Mouse (Mus musculus) lung, embryonic 16.5 days (tissue): ENCODE measurements around the gene Gzmc. TPM values are rescaled to one million over a fixed set of nuclear protein-coding genes. Genes with fewer than 3 reads are reported as not detected.
"Not testable (repeated sequence)": the region's sequence is repeated elsewhere in the genome, so short reads cannot be mapped to it uniquely, and the experiment has no call there.

Experiments used
- ATAC-seq: fragments of 200-750 bp; cut with Nextera tagmentation; 2 replicates; pipeline ENCODE4 v1.8.0; 2017; ENCODE audit warnings: low read depth, mild to moderate bottlenecking, moderate library complexity
- H3K27ac ChIP-seq: fragments of 300-500 bp; sonication (generic); 2 replicates; pipeline ENCODE4 v1.5.1; 2014; ENCODE audit warnings: mild to moderate bottlenecking, control low read depth, low read length
- H3K27me3 ChIP-seq: fragments of 300-500 bp; sonication (generic); 2 replicates; pipeline ENCODE4 v1.6.1; 2014; ENCODE audit warnings: low read depth, low read length, mixed read lengths; ENCODE audit not compliant: control insufficient read depth, insufficient read depth
- H3K36me3 ChIP-seq: fragments of 300-500 bp; sonication (generic); 2 replicates; pipeline ENCODE4 v1.6.1; 2014; ENCODE audit warnings: low read length; ENCODE audit not compliant: control insufficient read depth, insufficient read depth
- H3K4me1 ChIP-seq: fragments of 300-500 bp; sonication (generic); replicated peaks from 2 replicates; pipeline ENCODE4 v1.6.1; 2014; ENCODE audit warnings: low read length, mixed read lengths; ENCODE audit not compliant: control insufficient read depth, insufficient read depth
- H3K4me2 ChIP-seq: fragments of 300-500 bp; sonication (generic); 2 replicates; pipeline ENCODE4 v1.6.1; 2014; ENCODE audit warnings: low read depth, low read length, control low read depth
- H3K4me3 ChIP-seq: fragments of 300-500 bp; sonication (generic); 2 replicates; pipeline ENCODE4 v1.5.1; 2014; ENCODE audit warnings: mild to moderate bottlenecking, low read length, control low read depth
- H3K9ac ChIP-seq: fragments of 300-500 bp; sonication (generic); 2 replicates; pipeline ENCODE4 v1.6.1; 2014; ENCODE audit warnings: low read length, control low read depth
- H3K9me3 ChIP-seq: fragments of 300-500 bp; sonication (generic); 2 replicates; pipeline ENCODE4 v1.6.1; 2016; ENCODE audit warnings: low read length; ENCODE audit not compliant: control insufficient read depth
- WGBS: fragments of 180-500 bp; shearing (Covaris S2); extraction: QIAGEN DNeasy Blood & Tissue Kit; methylation state at CpG from one replicate; pipeline ENCODE4 v1.1.7; 2014; 5-methylcytosine and 5-hydroxymethylcytosine counted together
- polyA plus RNA-seq: library from polyadenylated mRNA; unstranded; fragments of >200 nt; fragmentation: Nextera tagmentation; extraction: Ambion mirVana; gene quantifications from 2 replicates; pipeline ENCODE4 v1.2.1, GENCODE M21; 2015

Gene Gzmc
- not detected in 2 replicates for polyA plus RNA-seq

DNA sequence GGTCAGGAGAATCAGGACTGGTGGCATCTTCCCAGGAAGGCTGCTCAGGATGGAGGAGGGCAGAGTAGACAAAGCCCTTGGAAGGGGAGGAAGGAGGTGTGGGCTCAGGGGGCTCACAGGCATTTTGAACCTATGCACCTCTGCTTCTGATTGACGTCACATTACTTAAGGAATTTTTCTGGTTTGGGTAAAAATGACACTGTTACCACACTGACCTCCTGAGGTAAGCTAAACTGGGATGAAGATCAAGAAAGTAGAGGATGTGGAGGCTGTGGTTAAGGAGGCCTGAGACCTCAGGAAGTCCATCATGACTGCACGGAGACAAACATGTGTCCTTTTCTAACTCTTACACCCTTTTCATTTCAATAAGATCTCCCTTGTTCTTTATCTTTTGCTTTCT, at the start of gene Gzmc:
TSS of gene Gzmc (minus strand) at position 101 of the 400 bp plus-strand sequence.
- Histone ChIP-seq H3K4me1 (no peaks in the 10 kb centered on the region), H3K9me3 (no peaks in the 10 kb centered on the region), H3K9ac (no peak within 1 kb of the TSS), H3K27ac (no peak within 1 kb of the TSS), H3K4me2 (no peak within 1 kb of the TSS), H3K4me3 (no peak within 1 kb of the TSS), H3K27me3 (no peaks in the 10 kb centered on the region), H3K36me3 (no peaks in the 10 kb centered on the region)
- WGBS: 67% methylated on average over 2 of the region's 2 CpGs
- ATAC-seq: no peak

DNA sequence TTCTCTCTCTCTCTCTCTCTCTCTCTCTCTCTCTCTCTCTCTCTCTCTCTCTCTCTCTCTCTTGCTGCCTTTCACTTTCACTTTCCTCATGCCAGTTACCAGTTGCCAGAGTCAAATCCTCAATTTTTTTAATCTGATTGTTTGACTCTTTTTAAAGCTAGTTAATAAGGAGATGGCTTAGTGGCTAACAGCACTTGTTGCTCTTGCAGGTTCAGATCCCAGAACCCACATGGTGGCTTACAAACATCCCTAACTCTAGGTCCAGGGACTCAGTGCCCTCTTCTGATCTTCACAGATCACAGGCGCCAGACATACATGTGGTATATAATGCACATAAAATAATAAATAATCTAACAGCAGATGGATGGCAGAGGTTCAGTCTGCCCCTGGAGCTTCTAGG, 49.4 kb upstream of the Gzmc start:
- H3K4me3 ChIP-seq: no peak overlapping the region
- no peaks in the 10 kb centered on the region for H3K9me3 ChIP-seq
- no peaks in the 10 kb centered on the region for H3K36me3 ChIP-seq
- H3K27me3 ChIP-seq: no peaks in the 10 kb centered on the region
- H3K9ac ChIP-seq: no peak overlapping the region
- H3K4me1 ChIP-seq: no peaks in the 10 kb centered on the region
- H3K27ac ChIP-seq: no peak overlapping the region
- H3K4me2 ChIP-seq: no peak overlapping the region
- no peak for ATAC-seq
- WGBS: 69% methylated on average over 1 of the region's 1 CpGs

DNA sequence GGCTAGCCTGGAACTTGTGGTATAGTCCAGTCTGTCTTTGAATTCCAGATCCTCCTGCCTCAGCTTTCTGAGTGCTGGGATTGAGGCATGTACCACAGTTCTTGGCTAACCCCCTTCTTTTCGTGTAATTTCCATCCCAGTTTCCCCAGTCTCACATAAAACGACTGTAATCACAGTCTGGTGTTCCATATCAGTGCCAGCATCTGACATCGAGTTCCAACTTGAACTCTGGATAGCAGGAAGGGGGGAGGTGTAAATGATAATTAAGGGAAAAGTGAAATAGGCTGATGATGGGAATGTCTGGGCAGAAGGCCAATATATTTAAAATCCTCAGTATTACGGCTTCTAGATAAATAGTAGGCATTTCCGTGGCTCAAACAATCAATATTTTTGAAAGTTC, 46.6 kb upstream of the Gzmc start:
- ATAC-seq: no peak
- Histone ChIP-seq H3K4me1 (no peaks in the 10 kb centered on the region), H3K4me3 (no peak overlapping the region), H3K9ac (no peak overlapping the region), H3K27me3 (no peaks in the 10 kb centered on the region), H3K4me2 (no peak overlapping the region), H3K9me3 (no peaks in the 10 kb centered on the region), H3K36me3 (no peaks in the 10 kb centered on the region), H3K27ac (no peak overlapping the region)
- WGBS: 37% methylated on average over 5 of the region's 5 CpGs

DNA sequence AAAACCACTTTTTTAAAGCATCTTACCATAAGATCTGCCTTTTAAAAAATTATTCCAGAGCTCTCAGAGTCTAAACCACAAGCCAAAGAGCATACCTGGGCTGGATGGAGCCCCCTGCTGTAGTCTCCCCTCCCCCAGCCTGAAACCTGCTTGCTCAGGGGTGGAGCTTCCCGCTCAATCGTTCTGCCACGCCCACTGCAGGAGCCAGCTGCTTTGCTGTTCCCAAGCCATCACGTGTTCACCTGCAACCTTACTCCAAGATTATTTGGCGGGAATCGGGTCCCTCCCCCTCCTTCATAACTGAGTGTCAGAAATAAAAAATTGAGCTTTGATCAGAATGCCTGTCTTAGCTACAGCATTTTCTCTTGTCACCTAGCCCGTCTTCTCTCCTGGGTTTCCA, 44.2 kb upstream of the Gzmc start:
- H3K4me2 ChIP-seq, H3K9ac ChIP-seq, H3K9me3 ChIP-seq, ATAC-seq, H3K36me3 ChIP-seq, H3K27ac ChIP-seq, H3K4me3 ChIP-seq, H3K27me3 ChIP-seq, H3K4me1 ChIP-seq: not testable (repeated sequence)
- WGBS: 36% methylated on average over 7 of the region's 7 CpGs

DNA sequence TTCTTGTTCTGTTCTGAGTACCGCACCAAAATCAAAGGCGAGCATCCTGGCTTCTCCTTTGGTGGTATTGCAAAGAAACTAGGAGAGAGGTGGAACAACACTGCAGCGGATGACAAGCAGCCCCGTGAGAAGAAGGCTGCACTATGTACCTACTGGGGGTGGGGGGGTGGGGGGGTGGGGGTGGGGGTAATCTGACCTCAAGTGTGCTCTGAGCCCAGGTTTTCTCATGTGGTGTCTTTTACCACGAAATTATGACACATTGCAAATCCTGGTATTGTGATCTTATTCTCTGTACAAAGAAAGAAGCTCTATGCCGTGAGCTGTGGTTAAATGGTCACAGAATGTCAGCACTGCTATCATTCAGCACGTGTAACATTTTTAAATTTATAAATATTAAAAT, 41.6 kb upstream of the Gzmc start:
- 71% methylated on average over 7 of the region's 7 CpGs for WGBS
- not testable (repeated sequence) for H3K27me3 ChIP-seq, H3K4me1 ChIP-seq

DNA sequence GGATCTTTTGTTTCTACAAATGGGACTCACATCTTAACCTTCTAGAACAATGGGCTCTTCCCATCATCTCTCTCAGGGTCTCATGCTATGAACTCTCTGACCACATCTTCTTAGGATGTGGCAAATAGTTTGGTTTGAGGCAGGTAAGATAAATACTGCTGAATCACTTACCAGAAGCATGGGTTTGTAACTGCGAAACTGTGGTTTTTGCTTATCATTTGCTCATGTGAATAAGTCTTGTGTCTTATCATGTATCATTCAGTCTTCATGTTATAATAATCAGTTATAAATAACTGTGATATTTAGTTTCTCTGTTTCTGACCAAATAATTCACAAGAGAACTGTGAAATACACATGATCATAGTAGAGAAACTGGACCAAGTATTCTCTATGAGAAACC, 31.7 kb upstream of the Gzmc start:
- Histone ChIP-seq H3K4me1 (no peaks in the 10 kb centered on the region), H3K4me2 (no peak overlapping the region), H3K27me3 (no peaks in the 10 kb centered on the region), H3K4me3 (no peak overlapping the region), H3K27ac (no peak overlapping the region), H3K9ac (no peak overlapping the region), H3K9me3 (no peaks in the 10 kb centered on the region), H3K36me3 (no peaks in the 10 kb centered on the region)
- 84% methylated on average over 1 of the region's 1 CpGs for WGBS
- no peak for ATAC-seq

More for the DNA sequence above, 41.6 kb upstream of the Gzmc start:
- H3K27ac ChIP-seq, H3K9ac ChIP-seq, ATAC-seq, H3K9me3 ChIP-seq, H3K4me3 ChIP-seq, H3K36me3 ChIP-seq, H3K4me2 ChIP-seq: not testable (repeated sequence)

DNA sequence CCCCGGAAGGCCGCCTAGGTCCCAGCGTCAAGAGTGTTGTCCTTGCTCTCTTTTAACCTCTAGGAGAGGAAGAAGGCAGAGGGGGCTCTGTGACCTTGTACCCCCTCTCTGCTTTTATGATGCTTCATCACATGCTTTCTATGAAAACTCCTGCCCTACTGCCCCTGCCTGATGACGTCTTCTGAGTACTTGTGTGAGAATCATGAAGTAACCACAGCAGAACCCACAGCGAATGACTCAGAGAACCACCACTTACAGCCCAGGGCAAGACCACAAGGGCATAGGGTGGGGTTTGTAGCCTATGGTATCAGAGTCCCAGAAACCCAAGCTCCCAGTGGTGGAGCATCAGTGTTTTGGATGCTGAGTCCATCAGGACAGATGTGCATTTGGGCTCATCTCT, 27.7 kb upstream of the Gzmc start, which contains the start of gene Gzmb:
TSS of gene Gzmb (minus strand) at position 108 of the 400 bp plus-strand sequence.
- Histone ChIP-seq H3K9ac (no peak within 1 kb of the TSS), H3K36me3 (no peaks in the 10 kb centered on the region), H3K27ac (no peak within 1 kb of the TSS), H3K4me2 (no peak within 1 kb of the TSS), H3K27me3 (no peaks in the 10 kb centered on the region), H3K4me3 (no peak within 1 kb of the TSS), H3K4me1 (no peaks in the 10 kb centered on the region), H3K9me3 (no peaks in the 10 kb centered on the region)
- WGBS: 83% methylated on average over 5 of the region's 5 CpGs
- no peak for ATAC-seq

DNA sequence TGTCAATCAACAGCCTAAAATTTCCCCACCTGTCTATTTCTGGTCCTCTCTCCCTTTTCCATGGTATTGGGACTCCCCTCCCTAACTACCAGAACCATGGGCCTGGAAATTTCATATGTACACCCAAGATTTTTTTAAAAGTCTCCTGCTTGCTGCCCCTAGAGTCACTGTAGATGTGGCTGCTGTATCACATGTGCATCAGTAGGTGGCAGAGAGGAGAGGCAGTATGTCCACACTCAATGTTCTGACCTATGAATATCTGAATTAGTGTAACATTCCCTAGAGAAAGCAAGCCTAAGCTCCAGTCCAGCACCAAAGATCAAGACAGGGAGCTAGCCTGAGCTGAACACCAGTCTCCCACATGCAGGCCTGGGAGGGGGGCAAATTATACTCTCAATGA, 6.0 kb upstream of the Gzmc start:
- no peak overlapping the region for H3K9ac ChIP-seq
- H3K4me1 ChIP-seq: no peaks in the 10 kb centered on the region
- H3K27me3 ChIP-seq: no peaks in the 10 kb centered on the region
- H3K36me3 ChIP-seq: no peaks in the 10 kb centered on the region
- H3K4me3 ChIP-seq: no peak overlapping the region
- no peak overlapping the region for H3K4me2 ChIP-seq
- ATAC-seq: no peak
- no peaks in the 10 kb centered on the region for H3K9me3 ChIP-seq
- no peak overlapping the region for H3K27ac ChIP-seq

DNA sequence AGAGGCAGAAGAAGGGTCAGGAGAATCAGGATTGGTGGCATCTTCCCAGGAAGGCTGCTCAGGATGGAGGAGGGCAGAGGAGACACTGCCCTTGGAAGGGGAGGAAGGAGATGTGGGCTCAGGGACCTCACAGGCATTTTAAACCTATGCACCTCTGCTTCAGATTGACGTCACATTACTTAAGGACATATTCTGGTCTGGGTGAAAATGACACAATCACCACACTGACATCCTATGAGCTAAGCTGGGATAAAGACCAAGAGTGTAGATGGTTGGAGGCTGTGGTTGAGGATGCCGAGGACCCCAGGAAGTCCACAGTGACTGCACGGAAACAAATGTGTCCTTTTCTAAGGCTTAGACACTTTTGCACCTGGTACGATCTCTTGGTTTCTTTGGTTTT, 23.1 kb downstream of the Gzmc start, which contains the start of gene Gzmf:
TSS of gene Gzmf (minus strand) at position 101 of the 400 bp plus-strand sequence.
- Histone ChIP-seq H3K9ac (no peak within 1 kb of the TSS), H3K27ac (no peak within 1 kb of the TSS), H3K27me3 (no peaks in the 10 kb centered on the region), H3K36me3 (no peaks in the 10 kb centered on the region), H3K4me3 (no peak within 1 kb of the TSS), H3K9me3 (no peaks in the 10 kb centered on the region), H3K4me2 (no peak within 1 kb of the TSS), H3K4me1 (no peaks in the 10 kb centered on the region)
- no peak for ATAC-seq
- 78% methylated on average over 4 of the region's 4 CpGs for WGBS

DNA sequence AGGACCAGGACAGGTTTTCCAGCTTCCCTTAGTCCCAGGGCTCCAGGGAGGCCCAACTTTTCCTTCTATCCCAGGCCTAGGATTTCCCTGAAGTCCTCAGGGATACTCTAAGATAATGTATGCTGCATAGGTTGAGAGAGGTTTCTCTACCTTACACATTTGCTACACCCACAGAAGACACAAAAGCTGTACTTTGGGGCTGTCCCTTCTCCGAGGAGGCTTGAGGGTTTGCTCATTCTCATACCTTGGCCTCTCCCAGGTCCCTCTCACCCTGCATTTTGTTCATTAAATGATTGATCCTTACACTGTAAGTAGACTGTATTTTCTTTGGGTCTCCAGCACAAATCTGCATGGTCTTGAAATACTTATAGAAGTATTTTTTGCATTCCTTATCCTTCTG, 28.8 kb downstream of the Gzmc start:
- no peak overlapping the region for H3K4me2 ChIP-seq
- ATAC-seq: no peak
- no peak overlapping the region for H3K27ac ChIP-seq
- no peaks in the 10 kb centered on the region for H3K36me3 ChIP-seq
- no peaks in the 10 kb centered on the region for H3K27me3 ChIP-seq
- no peak overlapping the region for H3K9ac ChIP-seq
- H3K4me3 ChIP-seq: no peak overlapping the region
- 80% methylated on average over 1 of the region's 1 CpGs for WGBS
- no peaks in the 10 kb centered on the region for H3K4me1 ChIP-seq
- no peaks in the 10 kb centered on the region for H3K9me3 ChIP-seq
